Comparison of ENCODE assay signal across 9 mouse cellular contexts in the genomic region with DNA sequence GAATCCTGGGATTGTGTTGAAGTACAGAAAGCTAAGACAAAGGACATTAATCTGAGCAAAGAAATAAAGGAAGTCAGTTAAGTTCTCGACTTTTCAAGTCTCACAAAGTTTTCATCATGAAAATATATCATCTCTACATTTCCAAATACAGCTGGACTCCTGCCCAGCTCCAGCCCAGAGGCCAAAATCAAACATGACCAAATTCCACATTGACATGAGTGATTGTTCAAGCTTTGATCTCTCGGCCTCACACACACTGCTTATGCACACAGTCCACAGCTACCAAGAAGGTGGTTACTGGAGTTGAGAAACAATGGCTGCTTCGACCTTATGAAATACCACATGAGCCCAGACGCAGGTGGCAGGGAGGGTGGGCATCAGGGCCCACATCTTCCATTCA. TPM values are rescaled to one million over a fixed set of nuclear protein-coding genes. Genes with fewer than 3 reads are reported as not detected.
DNase-seq lines count a peak whose midpoint lies in the region; ATAC-seq and TF ChIP-seq lines count a peak whose summit lies in the region.
"Had no signal": no experiment of that assay in that cellular context is flagged by ENCODE, and none has a peak within 500 bp of the region (broad histone marks: within the 10 kb centered on the region; RNA-seq: fewer than 3 reads in every experiment).

No protein-coding gene starts in this region.

- H3K9me3 ChIP-seq in forebrain, embryonic 12.5 days = no peaks in the 10 kb centered on the region
- no peaks in the 10 kb centered on the region for H3K9me3 ChIP-seq in forebrain, embryonic 14.5 days (replicated peaks; ENCODE audit: control insufficient read depth, low read length)
- no peaks in the 10 kb centered on the region for H3K9me3 ChIP-seq in midbrain, embryonic 10.5 days (replicated peaks)
- no peaks in the 10 kb centered on the region for H3K9me3 ChIP-seq in midbrain, postnatal 0 days (ENCODE audit: low read length)
- no peaks in the 10 kb centered on the region for H3K9me3 ChIP-seq in liver, embryonic 11.5 days (ENCODE audit: control insufficient read depth, low read length)
- H3K9me3 ChIP-seq: limb, embryonic 13.5 days had no signal

- WGBS in forebrain, embryonic 12.5 days = 75% methylated on average over 4 of the region's 4 CpGs
- 71% methylated on average over 4 of the region's 4 CpGs for WGBS in forebrain, embryonic 14.5 days
- whole genome bisulfite sequencing in midbrain, embryonic 10.5 days = 75% methylated on average over 4 of the region's 4 CpGs
- 63% methylated on average over 4 of the region's 4 CpGs for WGBS in midbrain, postnatal 0 days
- 39% methylated on average over 4 of the region's 4 CpGs for WGBS in liver, embryonic 11.5 days

- peaks cover 87% of the 10 kb centered on the region for H3K4me1 ChIP-seq in forebrain, embryonic 12.5 days
- peaks cover 65% of the 10 kb centered on the region for H3K4me1 ChIP-seq in forebrain, embryonic 14.5 days (ENCODE audit: control insufficient read depth, insufficient read depth, low read length)
- peaks cover 99% of the 10 kb centered on the region for H3K4me1 ChIP-seq in midbrain, embryonic 10.5 days
- H3K4me1 ChIP-seq in midbrain, postnatal 0 days (ENCODE audit: insufficient read depth, low read length) = peaks cover 22% of the 10 kb centered on the region; the same call in 1 of the 2 replicates
- peaks cover 73% of the 10 kb centered on the region for H3K4me1 ChIP-seq in liver, embryonic 11.5 days (replicated peaks; ENCODE audit: control insufficient read depth, insufficient read depth, low read length)

- H3K27me3 ChIP-seq in forebrain, embryonic 12.5 days = no peaks in the 10 kb centered on the region
- H3K27me3 ChIP-seq in forebrain, embryonic 14.5 days (replicated peaks; ENCODE audit: control insufficient read depth, insufficient read depth, low read length) = no peaks in the 10 kb centered on the region
- H3K27me3 ChIP-seq in midbrain, embryonic 10.5 days (ENCODE audit: low read depth, poor library complexity, severe bottlenecking) = no peaks in the 10 kb centered on the region
- H3K27me3 ChIP-seq in midbrain, postnatal 0 days (ENCODE audit: insufficient read depth, low read length) = no peaks in the 10 kb centered on the region
- no peaks in the 10 kb centered on the region for H3K27me3 ChIP-seq in liver, embryonic 11.5 days (replicated peaks; ENCODE audit: control insufficient read depth, insufficient read depth, low read length)
- H3K27me3 ChIP-seq: limb, embryonic 13.5 days had no signal

- no peak overlapping the region for H3K4me2 ChIP-seq in forebrain, embryonic 12.5 days
- H3K4me2 ChIP-seq in forebrain, embryonic 14.5 days (ENCODE audit: low read length) = no peak overlapping the region
- no peak overlapping the region for H3K4me2 ChIP-seq in midbrain, postnatal 0 days (ENCODE audit: low read depth, low read length, poor library complexity, severe bottlenecking)
- peak overlapping the region; percentile 41; the same call in 1 of the 2 replicates for H3K4me2 ChIP-seq in liver, embryonic 11.5 days
- H3K4me2 ChIP-seq: limb, embryonic 13.5 days had no signal

- H3K27ac ChIP-seq in forebrain, embryonic 12.5 days = peak overlapping the region; percentile 53; the same call in 1 of the 2 replicates
- H3K27ac ChIP-seq in forebrain, embryonic 14.5 days (ENCODE audit: low read depth, low read length) = no peak overlapping the region
- peak overlapping the region; percentile 73 for H3K27ac ChIP-seq in midbrain, embryonic 10.5 days (replicated peaks)
- H3K27ac ChIP-seq in midbrain, postnatal 0 days (ENCODE audit: low read depth, low read length) = no peak overlapping the region
- peak overlapping the region; percentile 2; the same call in 1 of the 2 replicates for H3K27ac ChIP-seq in liver, embryonic 11.5 days (ENCODE audit: low read depth, low read length)
- H3K27ac ChIP-seq: limb, embryonic 13.5 days had no signal

- no peak for ATAC-seq in forebrain, embryonic 12.5 days (ENCODE audit: low FRiP score)
- no peak for ATAC-seq in forebrain, embryonic 14.5 days
- ATAC-seq in midbrain, postnatal 0 days (ENCODE audit: low FRiP score) = no peak
- peak; percentile 23; the same call in 1 of the 2 replicates for ATAC-seq in liver, embryonic 11.5 days (replicated peaks; ENCODE audit: low FRiP score)

- H3K9ac ChIP-seq in forebrain, embryonic 12.5 days = no peak overlapping the region
- no peak overlapping the region for H3K9ac ChIP-seq in forebrain, embryonic 14.5 days (ENCODE audit: low read length)
- no peak overlapping the region for H3K9ac ChIP-seq in midbrain, postnatal 0 days (replicated peaks; ENCODE audit: low read length, poor library complexity, severe bottlenecking)
- no peak overlapping the region for H3K9ac ChIP-seq in liver, embryonic 11.5 days (ENCODE audit: low read depth, low read length)
- H3K9ac ChIP-seq: limb, embryonic 13.5 days had no signal

- no peak overlapping the region for H3K4me3 ChIP-seq in forebrain, embryonic 12.5 days (replicated peaks)
- no peak overlapping the region for H3K4me3 ChIP-seq in forebrain, embryonic 14.5 days (ENCODE audit: low read depth, low read length)
- H3K4me3 ChIP-seq in midbrain, embryonic 10.5 days = no peak overlapping the region
- H3K4me3 ChIP-seq in midbrain, postnatal 0 days (ENCODE audit: low read depth, low read length) = no peak overlapping the region
- no peak overlapping the region for H3K4me3 ChIP-seq in liver, embryonic 11.5 days (ENCODE audit: low read depth, low read length)
- H3K4me3 ChIP-seq: limb, embryonic 13.5 days had no signal

- H3K36me3 ChIP-seq in forebrain, embryonic 12.5 days (replicated peaks) = no peaks in the 10 kb centered on the region
- H3K36me3 ChIP-seq in forebrain, embryonic 14.5 days (ENCODE audit: control insufficient read depth, insufficient read depth, low read length) = no peaks in the 10 kb centered on the region
- H3K36me3 ChIP-seq in midbrain, embryonic 10.5 days = no peaks in the 10 kb centered on the region
- no peaks in the 10 kb centered on the region for H3K36me3 ChIP-seq in midbrain, postnatal 0 days (ENCODE audit: insufficient read depth, low read length)
- no peaks in the 10 kb centered on the region for H3K36me3 ChIP-seq in liver, embryonic 11.5 days (ENCODE audit: control insufficient read depth, insufficient read depth, low read length)
- H3K36me3 ChIP-seq: limb, embryonic 13.5 days had no signal

- no peak for DNase-seq in forebrain, embryonic 14.5 days (ENCODE audit: low spot score)
- DNase-seq in midbrain, embryonic 10.5 days (ENCODE audit: low spot score) = no peak
- no peak for DNase-seq in midbrain, postnatal 0 days (ENCODE audit: low spot score)
- DNase-seq in liver, embryonic 11.5 days (ENCODE audit: low spot score) = no peak
- peak; percentile 55 for DNase-seq in yolk sac, embryonic 10.5 days (ENCODE audit: low spot score)
- DNase-seq in gastrocnemius, postnatal 25 days = no peak
- no peak for DNase-seq in layer of hippocampus, postnatal 14 days (ENCODE audit: low spot score in 2 of 2)

- TF ChIP-seq CTCF in midbrain, postnatal 0 days (IDR thresholded peaks at IDR 0.05) = no peak

RNA-seq across cellular contexts. Expression of gene Mapkapk2, which starts 14.0 kb away (rescaled TPM):
- polyA plus RNA-seq in forebrain, embryonic 12.5 days (2016; fragmentation: Nextera tagmentation; extraction: Ambion mirVana) = 51.0 and 55.3 TPM in 2 replicates
- polyA plus RNA-seq in forebrain, embryonic 14.5 days (2014; fragmentation: Nextera tagmentation; extraction: Ambion mirVana) = 24.7 and 35.2 TPM in 2 replicates
- polyA plus RNA-seq in midbrain, embryonic 10.5 days (2016; fragmentation: Nextera tagmentation; extraction: Ambion mirVana) = 50.9 and 55.7 TPM in 2 replicates
- total RNA-seq in midbrain, postnatal 0 days (2014; rRNA removed) = 44.2 and 48.1 TPM in 2 replicates
- polyA plus RNA-seq in midbrain, postnatal 0 days (2015; fragmentation: Nextera tagmentation; extraction: Ambion mirVana) = 13.7 and 13.8 TPM in 2 replicates
- polyA plus RNA-seq in liver, embryonic 11.5 days (2014; fragmentation: Nextera tagmentation; extraction: Ambion mirVana) = 26.9 and 30.1 TPM in 2 replicates
- total RNA-seq in gastrocnemius, postnatal 25 days (2021) = 100 to 1,000 TPM; 193 to 219 TPM
- 10 to 100 TPM; 26.1 to 30.4 TPM for total RNA-seq in layer of hippocampus, postnatal 14 days (2021)

RNA-seq across cellular contexts. Expression of gene Dyrk3, which starts 54.5 kb away (rescaled TPM):
- polyA plus RNA-seq in forebrain, embryonic 12.5 days (2016; fragmentation: Nextera tagmentation; extraction: Ambion mirVana) = 20.9 and 21.8 TPM in 2 replicates
- polyA plus RNA-seq in forebrain, embryonic 14.5 days (2014; fragmentation: Nextera tagmentation; extraction: Ambion mirVana) = 19.2 and 19.4 TPM in 2 replicates
- 15.4 and 18.1 TPM in 2 replicates for polyA plus RNA-seq in midbrain, embryonic 10.5 days (2016; fragmentation: Nextera tagmentation; extraction: Ambion mirVana)
- 10.6 and 12.0 TPM in 2 replicates for total RNA-seq in midbrain, postnatal 0 days (2014; rRNA removed)
- 13.0 and 13.4 TPM in 2 replicates for polyA plus RNA-seq in midbrain, postnatal 0 days (2015; fragmentation: Nextera tagmentation; extraction: Ambion mirVana)
- polyA plus RNA-seq in liver, embryonic 11.5 days (2014; fragmentation: Nextera tagmentation; extraction: Ambion mirVana) = 11.7 and 16.2 TPM in 2 replicates
- not detected for total RNA-seq in gastrocnemius, postnatal 25 days (2021)
- total RNA-seq in layer of hippocampus, postnatal 14 days (2021) = 10 to 100 TPM; 13.3 to 14.2 TPM

Comparison
In these comparisons a context has a peak if more than half of its experiments do, and no peak if none do; other contexts are left out.
1. H3K27ac ChIP-seq: peak in forebrain, embryonic 12.5 days (single experiment), midbrain, embryonic 10.5 days (single experiment) and liver, embryonic 11.5 days (single experiment); none in forebrain, embryonic 14.5 days (single experiment) and midbrain, postnatal 0 days (single experiment).